Mouse (Mus musculus) heart, postnatal 25 days (tissue): Measurements from ENCODE around the gene Serpinb5. TPM values are rescaled to one million over a fixed set of nuclear protein-coding genes. Genes with fewer than 3 reads are reported as not detected.
"Not testable (repeated sequence)": the region's sequence is repeated elsewhere in the genome, so short reads cannot be mapped to it uniquely, and the experiment has no call there.

Experiments used
- DNase-seq: peaks from one replicate; pipeline ENCODE4 v3.0.0; 2022; ENCODE audit warnings: low spot score
- intact Hi-C: fragments of 180-260 bp; cut with DNase I; formaldehyde crosslinking; loops from one replicate; pipeline ENCODE4 v1.15.1; 2025
- total RNA-seq, 2 experiments: library from RNA; stranded (reverse); gene quantifications; 2 replicates each; pipeline ENCODE4 v1.2.3; 2021

Gene Serpinb5
- total RNA-seq, result not detected

GRCm38 (mm10) chr1:106860847-106861246 is at the start of gene Serpinb5:
Gene Serpinb5, plus strand, starts transcription at chr1:106861173.
- no peak for DNase-seq
- intact Hi-C loops, result no loop called here

DNA sequence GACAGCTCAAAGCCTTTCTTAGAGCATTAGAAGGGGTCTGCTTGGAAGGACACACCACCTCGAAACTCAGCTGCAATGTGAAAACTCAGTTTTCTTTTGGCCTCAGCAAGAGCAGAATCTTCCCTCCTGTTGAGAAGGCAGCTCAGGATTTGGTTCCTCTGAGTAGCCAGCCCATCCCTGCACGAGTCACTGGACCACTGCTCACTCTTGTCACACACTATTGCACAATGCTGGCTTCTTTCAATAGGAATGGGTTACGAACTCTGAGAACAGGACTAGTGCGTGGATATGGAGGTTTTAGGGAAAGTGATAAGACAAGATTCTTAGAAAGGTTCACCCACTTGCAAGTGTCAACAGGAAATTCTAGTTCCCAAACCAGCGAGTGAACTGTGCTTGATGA is 46.1 kb upstream of the Serpinb5 start:
- DNase-seq, result no peak
- intact Hi-C loops, result loop anchor here (5.0 to 10.0 kb wide), 3 partner anchors 78 to 303 kb away; no protein-coding TSS in a partner anchor

DNA sequence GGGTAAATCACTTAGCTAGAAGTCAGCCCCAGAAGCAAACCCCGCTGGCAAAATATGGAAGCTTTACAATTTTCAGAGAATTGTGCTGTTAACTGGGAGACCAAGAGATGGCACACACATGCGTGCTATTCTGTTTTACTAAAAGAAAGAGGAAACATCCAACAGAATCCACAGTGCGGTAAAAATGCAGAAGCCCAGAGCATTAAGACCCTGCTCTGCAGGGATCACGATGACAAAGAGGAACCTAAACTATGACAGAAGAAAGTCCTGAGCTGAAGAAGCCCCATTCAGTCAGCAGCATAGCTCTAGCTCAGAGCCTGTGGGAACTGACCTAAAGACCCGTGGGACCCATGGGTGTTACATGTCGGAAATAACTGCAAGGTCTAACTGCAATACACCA is 45.7 kb upstream of the Serpinb5 start:
- no peak for DNase-seq
- intact Hi-C loops, result loop anchor here (5.0 to 10.0 kb wide), 3 partner anchors 78 to 303 kb away; no protein-coding TSS in a partner anchor

DNA sequence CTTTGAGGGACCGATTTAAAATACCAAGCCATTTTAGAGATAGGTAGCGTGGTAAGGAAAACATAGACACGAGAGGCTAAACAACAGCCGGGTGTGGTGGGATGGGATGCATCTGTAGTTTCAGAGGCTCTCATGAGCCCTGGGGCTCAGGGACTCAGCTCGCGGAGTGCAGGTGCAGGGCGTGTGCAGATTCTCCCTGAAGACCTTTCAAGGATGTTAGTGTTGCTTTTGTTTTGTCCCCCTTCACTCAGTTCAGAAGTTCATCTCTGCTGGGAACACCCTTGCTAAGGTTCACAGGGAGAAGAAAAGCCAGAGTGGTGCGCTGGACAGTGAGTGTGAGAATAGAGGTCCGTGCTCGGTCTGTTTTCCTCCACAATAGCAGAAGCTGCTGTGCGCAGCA is 44.2 kb upstream of the Serpinb5 start:
- no peak for DNase-seq
- intact Hi-C loops, result loop anchor here (2.0 to 10.0 kb wide), 4 partner anchors 79 to 392 kb away; no protein-coding TSS in a partner anchor

GRCm38 (mm10) chr1:106818323-106818722 is 42.6 kb upstream of the Serpinb5 start:
- DNase-seq, result no peak
- intact Hi-C loops, result loop anchor here (5.0 to 10.0 kb wide), 3 partner anchors 81 to 306 kb away; no protein-coding TSS in a partner anchor

- DNase-seq, result no peak
- intact Hi-C loops, result no loop called here
These were observed 38.7 kb upstream of the Serpinb5 start for GRCm38 (mm10) chr1:106822297-106822696.

- intact Hi-C loops, result no loop called here
- DNase-seq, result no peak
These were observed 32.2 kb upstream of the Serpinb5 start for GRCm38 (mm10) chr1:106828784-106829183.

DNA sequence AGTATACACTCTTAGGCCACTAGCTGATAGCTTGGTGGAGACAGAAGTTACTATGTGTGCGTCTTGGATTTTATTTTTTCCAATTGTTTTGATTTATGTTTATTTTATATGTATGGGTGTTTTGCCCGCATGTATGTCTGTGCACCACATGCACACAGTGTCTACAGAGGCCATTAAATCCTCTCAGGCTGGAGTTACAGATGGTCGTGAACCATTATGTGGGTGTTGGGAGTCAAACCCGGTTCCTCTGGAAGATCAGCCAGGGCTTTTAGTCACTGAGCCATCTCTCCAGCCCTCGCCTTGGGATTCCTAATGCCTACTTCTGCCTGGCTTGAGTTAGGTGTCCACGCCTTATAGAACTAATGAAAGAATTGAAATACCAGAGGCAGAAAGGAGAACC is 4.6 kb downstream of the Serpinb5 start:
- intact Hi-C loops, result no loop called here
- no peak for DNase-seq

- DNase-seq, result no peak
- intact Hi-C loops, result no loop called here
These were observed 5.1 kb downstream of the Serpinb5 start for GRCm38 (mm10) chr1:106866029-106866428.

GRCm38 (mm10) chr1:106866768-106867167 is 5.8 kb downstream of the Serpinb5 start:
- no peak for DNase-seq
- intact Hi-C loops, result no loop called here

DNA sequence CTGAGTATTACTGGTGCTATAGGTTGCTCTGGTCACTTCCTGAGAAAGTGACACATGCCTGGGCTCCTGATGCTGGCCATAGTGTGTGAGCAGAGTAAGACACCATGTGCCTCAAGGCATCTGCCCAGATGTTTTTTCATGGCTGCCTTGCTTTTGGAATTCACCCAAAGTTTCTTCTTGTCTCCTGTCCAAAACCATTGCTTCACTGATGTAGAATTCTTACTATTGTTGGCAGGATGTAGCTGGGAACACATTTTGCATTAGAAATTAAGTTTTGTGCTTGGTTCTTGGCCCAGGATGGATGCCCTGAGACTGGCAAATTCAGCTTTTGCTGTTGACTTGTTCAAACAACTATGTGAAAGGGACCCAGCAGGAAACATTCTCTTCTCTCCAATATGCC is 9.0 kb downstream of the Serpinb5 start:
- DNase-seq, result no peak
- intact Hi-C loops, result no loop called here

- intact Hi-C loops, result no loop called here
- no peak for DNase-seq
These were observed 14.4 kb downstream of the Serpinb5 start for GRCm38 (mm10) chr1:106875193-106875886.

DNA sequence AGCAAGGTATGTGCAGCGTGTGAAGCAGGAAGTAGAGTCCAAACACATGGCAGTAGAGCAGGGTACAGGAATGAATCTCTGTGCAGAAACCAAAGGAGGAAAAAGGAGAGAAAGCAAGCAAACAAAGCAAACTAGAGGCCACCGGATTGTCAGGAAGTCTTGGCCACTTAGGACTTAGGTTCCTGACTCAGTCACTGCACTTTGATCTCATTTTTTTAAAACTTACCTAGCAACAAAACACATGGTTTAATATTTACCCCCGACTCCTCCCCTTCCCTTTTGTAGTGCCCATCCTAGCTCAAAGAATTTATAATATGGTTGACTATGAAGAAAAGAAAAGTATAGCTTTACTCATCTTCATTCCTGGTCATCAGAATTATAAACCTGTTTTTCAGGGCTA is 15.2 kb downstream of the Serpinb5 start:
- DNase-seq, result no peak
- intact Hi-C loops, result no loop called here

DNA sequence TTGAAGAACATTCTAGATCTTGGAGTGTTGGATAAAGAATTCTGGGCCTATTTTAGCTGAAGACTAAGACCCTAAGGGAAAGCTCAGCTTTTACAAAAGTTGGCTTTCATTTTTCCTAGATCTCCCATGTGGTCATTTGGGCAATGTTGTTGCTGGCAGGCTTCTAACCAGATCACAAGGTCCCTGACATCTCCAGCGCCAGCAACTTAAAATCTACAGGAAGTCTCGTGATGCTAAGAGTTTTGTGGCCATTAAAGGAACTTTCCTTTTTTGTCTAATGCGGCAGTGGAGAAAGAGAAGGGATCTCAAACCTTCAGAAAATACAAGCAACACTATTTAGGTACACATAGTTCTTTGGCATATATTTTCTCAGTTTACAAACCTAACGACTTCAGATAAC is 21.8 kb downstream of the Serpinb5 start:
- intact Hi-C loops, result loop anchor here (5.0 kb wide), 1 partner anchor 455 kb away; no protein-coding TSS in a partner anchor

GRCm38 (mm10) chr1:106883369-106883768 is 22.4 kb downstream of the Serpinb5 start:
- intact Hi-C loops, result loop anchor here (5.0 kb wide), 1 partner anchor 456 kb away; no protein-coding TSS in a partner anchor
- no peak for DNase-seq

More for the DNA sequence above, 21.8 kb downstream of the Serpinb5 start:
- no peak for DNase-seq

GRCm38 (mm10) chr1:106883812-106884211 is 22.8 kb downstream of the Serpinb5 start:
- intact Hi-C loops, result loop anchor here (5.0 kb wide), 1 partner anchor 457 kb away; no protein-coding TSS in a partner anchor
- no peak for DNase-seq

- intact Hi-C loops, DNase-seq: not testable (repeated sequence)
These were observed 34.2 kb downstream of the Serpinb5 start for GRCm38 (mm10) chr1:106895142-106895541.

GRCm38 (mm10) chr1:106901406-106901805 is 40.4 kb downstream of the Serpinb5 start:
- intact Hi-C loops, result no loop called here
- DNase-seq, result no peak

DNA sequence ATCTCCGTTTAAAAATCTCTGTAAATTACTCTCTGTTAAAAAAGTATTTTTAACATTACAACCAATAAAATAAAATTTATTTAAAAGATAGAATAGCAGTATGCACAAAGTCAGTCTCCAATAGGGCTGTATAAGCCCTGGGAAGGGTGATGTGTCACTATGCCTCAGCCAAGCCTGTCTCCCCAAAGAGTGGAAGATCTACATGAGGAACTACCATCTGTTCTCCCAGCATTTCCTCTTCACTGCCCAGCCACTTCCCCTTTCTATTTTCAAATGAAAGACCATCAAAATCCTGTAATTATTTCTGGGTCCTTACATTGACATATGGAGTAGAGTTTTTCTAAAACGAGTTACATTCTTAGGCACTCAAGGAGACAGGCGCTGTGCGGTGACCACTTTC is 71.0 kb downstream of the Serpinb5 start:
- intact Hi-C loops, result no loop called here
- no peak for DNase-seq
